Mouse (Mus musculus): ENCODE data around the gene Grm4. TPM values are rescaled to one million over a fixed set of nuclear protein-coding genes. Genes with fewer than 3 reads are reported as not detected.

The Grm4 gene
- polyA plus RNA-seq, 2 experiments, result 0.01 TPM; not detected in 1

DNA sequence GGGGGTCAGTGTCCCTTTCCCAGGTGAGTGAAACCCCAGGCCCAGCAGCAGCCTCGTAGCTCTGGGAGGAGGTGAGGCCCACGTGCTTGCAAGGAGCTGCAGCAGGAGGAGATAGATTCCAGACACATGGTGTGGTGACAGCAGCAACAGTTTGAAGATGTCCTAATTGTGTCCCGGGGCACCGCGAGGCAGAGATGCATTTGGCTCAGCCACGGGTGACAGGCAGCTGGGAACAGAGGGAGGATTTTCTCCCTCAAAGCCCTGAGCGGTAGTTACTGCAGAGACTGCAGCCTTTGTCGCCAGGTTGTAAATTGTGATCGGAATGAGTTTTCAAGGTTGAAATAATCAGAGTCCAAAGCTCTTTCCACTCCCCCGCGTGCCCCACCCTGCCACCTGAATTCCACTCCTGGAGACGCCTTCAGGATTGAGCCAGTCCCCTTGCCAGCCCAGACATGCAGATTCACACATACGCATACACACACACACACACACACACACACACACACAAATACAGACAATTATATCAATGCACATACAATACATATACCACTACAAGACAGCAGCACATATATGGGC lies 78.6 kb downstream of the Grm4 start:
- WGBS (ENCODE audit: insufficient replicate concordance), result 50% methylated on average over 13 of the region's 13 CpGs
- DNase-seq (ENCODE audit: low read depth in 3 of 3, low spot score in 3 of 3), result no peak
- TF ChIP-seq EP300 (IDR thresholded peaks at IDR 0.05; ENCODE audit: low read depth), result no peak
- Histone ChIP-seq H3K4me2 (ENCODE audit: low read depth) (no peak overlapping the region), H3K27ac (no peak overlapping the region), H3K27me3 (ENCODE audit: control insufficient read depth, insufficient read depth, low read length) (no peaks in the 10 kb centered on the region), H3K4me1 (replicated peaks; ENCODE audit: control insufficient read depth in 2 of 2, insufficient read depth in 2 of 2, low read length in 1 of 2) (no peaks in the 10 kb centered on the region), H3K4me3 (ENCODE audit: insufficient read depth in 1 of 2, low read depth in 2 of 2, low read length in 2 of 2) (no peak overlapping the region), H3K9ac (replicated peaks) (no peak overlapping the region), H3K36me3 (replicated peaks; ENCODE audit: control insufficient read depth, insufficient read depth, low read depth) (no peaks in the 10 kb centered on the region), H3K9me3 (ENCODE audit: control insufficient read depth, low read length) (no peaks in the 10 kb centered on the region)
- no peak for ATAC-seq (ENCODE audit: insufficient read depth)

- Histone ChIP-seq H3K9me3 (ENCODE audit: control insufficient read depth, low read length) (no peaks in the 10 kb centered on the region), H3K4me2 (ENCODE audit: low read depth) (no peak overlapping the region), H3K9ac (replicated peaks) (no peak overlapping the region), H3K4me1 (replicated peaks; ENCODE audit: control insufficient read depth in 2 of 2, insufficient read depth in 2 of 2, low read length in 1 of 2) (no peaks in the 10 kb centered on the region), H3K36me3 (replicated peaks; ENCODE audit: control insufficient read depth, insufficient read depth, low read depth) (no peaks in the 10 kb centered on the region), H3K27ac (no peak overlapping the region), H3K27me3 (ENCODE audit: control insufficient read depth, insufficient read depth, low read length) (no peaks in the 10 kb centered on the region), H3K4me3 (ENCODE audit: insufficient read depth in 1 of 2, low read depth in 2 of 2, low read length in 2 of 2) (no peak overlapping the region)
- 30% methylated on average over 7 of the region's 7 CpGs for WGBS (ENCODE audit: insufficient replicate concordance)
- DNase-seq (ENCODE audit: low read depth in 3 of 3, low spot score in 3 of 3), result no peak
- no peak for TF ChIP-seq CTCF (IDR thresholded peaks at IDR 0.05; ENCODE audit: low read depth)
- TF ChIP-seq EP300 (IDR thresholded peaks at IDR 0.05; ENCODE audit: low read depth), result no peak
- ATAC-seq (ENCODE audit: insufficient read depth), result no peak
These were observed 79.4 kb downstream of the Grm4 start for GRCm38 (mm10) chr17:27441778-27442177.

DNA sequence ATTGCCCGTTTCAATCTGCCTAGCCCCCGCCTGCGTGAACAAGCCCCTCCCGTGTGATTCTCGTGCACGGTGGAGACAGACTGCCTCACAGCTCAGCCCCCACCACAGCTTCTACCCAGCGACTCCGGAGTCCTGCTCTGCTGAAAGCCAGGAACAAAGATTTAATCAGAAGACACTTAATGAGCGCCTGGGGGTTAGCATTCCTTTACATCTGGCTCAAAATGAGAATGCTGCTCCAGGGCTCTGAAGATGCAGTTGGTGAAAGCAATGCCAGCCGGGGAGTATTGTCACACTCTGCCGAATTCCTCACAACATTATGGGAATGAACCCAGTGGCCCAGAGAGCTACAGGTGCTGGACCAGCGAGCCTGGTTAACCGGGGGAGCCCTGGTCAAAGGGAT lies 85.4 kb downstream of the Grm4 start:
- Histone ChIP-seq H3K27ac (no peak overlapping the region), H3K36me3 (replicated peaks; ENCODE audit: control insufficient read depth, insufficient read depth, low read depth) (no peaks in the 10 kb centered on the region), H3K9me3 (ENCODE audit: control insufficient read depth, low read length) (no peaks in the 10 kb centered on the region), H3K9ac (replicated peaks) (no peak overlapping the region), H3K4me2 (ENCODE audit: low read depth) (no peak overlapping the region), H3K27me3 (ENCODE audit: control insufficient read depth, insufficient read depth, low read length) (no peaks in the 10 kb centered on the region), H3K4me1 (replicated peaks; ENCODE audit: control insufficient read depth in 2 of 2, insufficient read depth in 2 of 2, low read length in 1 of 2) (no peaks in the 10 kb centered on the region), H3K4me3 (ENCODE audit: insufficient read depth in 1 of 2, low read depth in 2 of 2, low read length in 2 of 2) (no peak overlapping the region)
- no peak for TF ChIP-seq EP300 (IDR thresholded peaks at IDR 0.05; ENCODE audit: low read depth)
- no peak for TF ChIP-seq CTCF (IDR thresholded peaks at IDR 0.05; ENCODE audit: low read depth)
- no peak for DNase-seq (ENCODE audit: low read depth in 3 of 3, low spot score in 3 of 3)
- WGBS (ENCODE audit: insufficient replicate concordance), result 50% methylated on average over 13 of the region's 13 CpGs
- ATAC-seq (ENCODE audit: insufficient read depth), result no peak

- no peaks in the 10 kb centered on the region for H3K4me1 ChIP-seq (replicated peaks; ENCODE audit: control insufficient read depth in 2 of 2, insufficient read depth in 2 of 2, low read length in 1 of 2)
- H3K4me2 ChIP-seq (ENCODE audit: low read depth), result no peak overlapping the region
- H3K27me3 ChIP-seq (ENCODE audit: control insufficient read depth, insufficient read depth, low read length), result no peaks in the 10 kb centered on the region
- TF ChIP-seq CTCF (IDR thresholded peaks at IDR 0.05; ENCODE audit: low read depth) (no peak), EP300 (IDR thresholded peaks at IDR 0.05; ENCODE audit: low read depth) (no peak)
- H3K27ac ChIP-seq, result no peak overlapping the region
- WGBS (ENCODE audit: insufficient replicate concordance), result 84% methylated on average over 15 of the region's 15 CpGs
- H3K9me3 ChIP-seq (ENCODE audit: control insufficient read depth, low read length), result no peaks in the 10 kb centered on the region
- DNase-seq (ENCODE audit: low read depth in 3 of 3, low spot score in 3 of 3) (no peak), ATAC-seq (ENCODE audit: insufficient read depth) (no peak)
- no peaks in the 10 kb centered on the region for H3K36me3 ChIP-seq (replicated peaks; ENCODE audit: control insufficient read depth, insufficient read depth, low read depth)
- H3K4me3 ChIP-seq (ENCODE audit: insufficient read depth in 1 of 2, low read depth in 2 of 2, low read length in 2 of 2), result no peak overlapping the region
- no peak overlapping the region for H3K9ac ChIP-seq (replicated peaks)
These were observed 86.0 kb downstream of the Grm4 start for GRCm38 (mm10) chr17:27435225-27435624.

GRCm38 (mm10) chr17:27434066-27434465 lies 87.1 kb downstream of the Grm4 start:
- Histone ChIP-seq H3K36me3 (replicated peaks; ENCODE audit: control insufficient read depth, insufficient read depth, low read depth) (no peaks in the 10 kb centered on the region), H3K4me3 (ENCODE audit: insufficient read depth in 1 of 2, low read depth in 2 of 2, low read length in 2 of 2) (no peak overlapping the region), H3K4me1 (replicated peaks; ENCODE audit: control insufficient read depth in 2 of 2, insufficient read depth in 2 of 2, low read length in 1 of 2) (no peaks in the 10 kb centered on the region), H3K9ac (replicated peaks) (no peak overlapping the region), H3K9me3 (ENCODE audit: control insufficient read depth, low read length) (no peaks in the 10 kb centered on the region), H3K27ac (no peak overlapping the region), H3K4me2 (ENCODE audit: low read depth) (no peak overlapping the region), H3K27me3 (ENCODE audit: control insufficient read depth, insufficient read depth, low read length) (no peaks in the 10 kb centered on the region)
- TF ChIP-seq CTCF (IDR thresholded peaks at IDR 0.05; ENCODE audit: low read depth) (no peak), EP300 (IDR thresholded peaks at IDR 0.05; ENCODE audit: low read depth) (no peak)
- WGBS (ENCODE audit: insufficient replicate concordance), result 45% methylated on average over 1 of the region's 1 CpGs
- ATAC-seq (ENCODE audit: insufficient read depth) (no peak), DNase-seq (ENCODE audit: low read depth in 3 of 3, low spot score in 3 of 3) (no peak)

All from liver, embryonic 14.5 days (tissue).